Mouse (Mus musculus) heart, postnatal 0 days (tissue): Measurements from ENCODE around the gene Bckdhb.

ENCODE experiments used
- CTCF ChIP-seq: IDR thresholded peaks from 2 replicates; pipeline ENCODE4 v1.5.1; 2016; ENCODE audit warnings: antibody characterized with exemption, control low read depth, low read depth
- EP300 ChIP-seq: IDR thresholded peaks from 2 replicates; pipeline ENCODE4 v1.6.1; 2016; ENCODE audit warnings: antibody characterized with exemption, low read depth

DNA sequence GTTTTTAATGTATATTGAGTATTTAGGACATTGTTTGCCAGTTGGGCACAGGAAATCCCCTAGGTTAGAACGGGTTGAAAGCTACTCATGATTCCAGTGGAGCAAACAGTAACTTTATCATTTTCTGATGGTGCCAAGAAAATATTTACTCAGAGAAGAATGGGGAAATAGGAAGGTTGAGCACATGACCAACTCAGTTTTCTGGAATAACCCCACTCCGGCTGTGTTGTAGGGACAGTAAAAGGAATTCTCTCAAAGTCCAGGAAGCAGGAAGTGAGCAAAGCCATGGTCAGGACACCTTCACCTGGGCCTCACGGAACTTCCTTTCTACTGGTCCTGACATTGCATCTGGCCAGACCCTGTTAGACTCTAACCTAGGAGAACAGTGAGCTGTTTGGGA, 122.5 kb downstream of the Bckdhb start:
- TF ChIP-seq EP300, result no peak
- TF ChIP-seq CTCF, result no peak
